Mouse (Mus musculus): ENCODE data around the gene Pdzd2.

Gene Pdzd2

DNA sequence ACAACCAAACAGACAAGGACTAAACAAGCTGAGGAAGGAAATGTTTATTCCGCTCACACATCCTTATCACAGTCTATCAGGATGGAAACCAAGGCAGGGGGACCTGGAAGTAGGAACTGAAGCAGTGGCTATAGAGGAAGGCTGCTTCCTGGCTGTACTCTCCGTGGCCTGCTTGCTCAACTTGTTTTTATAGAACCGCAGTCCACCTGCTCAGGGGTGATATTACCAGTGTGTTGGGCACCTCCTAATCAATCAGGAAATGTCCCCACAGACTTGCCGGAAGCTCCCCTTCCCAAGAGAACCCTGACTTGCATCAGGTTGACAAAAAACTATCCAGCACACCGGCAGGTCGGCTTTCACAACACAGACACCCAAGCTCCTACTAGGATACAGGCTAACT is 301.0 kb downstream of the Pdzd2 start:
- no peak for DNase-seq (ENCODE audit: extremely low read depth, insufficient read length, low spot score)

- DNase-seq (ENCODE audit: extremely low read depth, insufficient read length, low spot score) = no peak
These were observed 301.6 kb downstream of the Pdzd2 start for GRCm38 (mm10) chr15:12438081-12438480.

GRCm38 (mm10) chr15:12435910-12436309 is 303.8 kb downstream of the Pdzd2 start:
- no peak for DNase-seq (ENCODE audit: extremely low read depth, insufficient read length, low spot score)

GRCm38 (mm10) chr15:12433893-12434599 is 305.7 kb downstream of the Pdzd2 start:
- no peak for DNase-seq (ENCODE audit: extremely low read depth, insufficient read length, low spot score)

DNA sequence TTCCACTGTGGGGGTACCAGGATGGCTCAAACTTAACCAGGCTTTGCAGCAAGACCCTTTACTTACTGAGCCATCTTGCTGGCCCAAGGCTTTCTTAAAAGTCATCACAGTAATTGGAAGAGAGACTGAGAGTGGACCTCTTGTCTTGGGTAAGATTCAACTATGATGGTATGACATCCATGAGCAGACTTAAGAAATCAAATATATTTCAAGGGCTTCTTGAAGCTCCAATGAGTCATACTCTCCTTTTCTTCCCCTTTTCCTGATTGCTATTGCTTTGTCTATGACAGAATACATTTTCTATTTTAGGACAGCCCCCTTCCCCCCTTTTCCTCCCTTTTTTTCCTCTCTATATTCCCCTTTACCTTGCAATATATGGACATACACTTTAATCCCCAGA is 306.8 kb downstream of the Pdzd2 start:
- no peak for DNase-seq (ENCODE audit: extremely low read depth, insufficient read length, low spot score)

DNA sequence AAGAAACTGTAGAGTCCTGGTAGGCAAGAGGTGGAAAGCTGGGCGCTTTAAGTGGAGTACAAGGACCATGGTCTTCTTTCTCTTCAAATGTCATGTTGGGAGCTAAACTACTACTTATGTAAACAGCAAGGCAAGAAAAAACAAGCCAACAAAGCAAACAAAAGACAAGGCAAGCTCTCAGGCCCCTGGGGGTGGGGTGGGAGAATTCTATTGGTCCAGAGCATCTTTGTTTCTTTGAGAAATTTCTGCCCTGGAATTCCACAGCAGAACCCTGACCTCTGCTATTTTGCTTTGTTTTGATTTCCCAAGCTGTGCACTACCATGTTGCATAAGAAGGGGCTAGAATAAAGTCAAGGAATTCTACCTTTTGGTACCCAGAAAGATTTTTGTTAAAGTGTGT is 307.4 kb downstream of the Pdzd2 start:
- no peak for DNase-seq (ENCODE audit: extremely low read depth, insufficient read length, low spot score)

DNA sequence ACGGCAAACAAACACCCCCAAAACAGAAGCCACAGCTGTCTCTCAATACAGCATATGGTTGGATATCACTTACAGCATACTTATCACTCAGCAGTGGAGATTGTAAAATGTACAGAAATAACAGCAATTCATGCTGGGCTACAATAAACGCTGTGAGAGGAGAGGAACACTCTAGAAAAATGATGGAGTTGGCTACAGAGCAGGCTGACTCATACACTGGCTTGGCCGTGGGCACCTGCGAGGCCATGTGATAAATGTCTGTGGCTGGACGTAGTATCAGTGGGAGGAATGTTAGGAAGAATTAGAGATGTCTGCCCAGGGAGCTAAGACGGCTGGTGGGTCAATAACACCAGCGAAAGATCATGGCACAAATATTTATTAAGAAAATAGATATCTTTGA is 308.0 kb downstream of the Pdzd2 start:
- DNase-seq (ENCODE audit: extremely low read depth, insufficient read length, low spot score) = no peak

GRCm38 (mm10) chr15:12431188-12431587 is 308.5 kb downstream of the Pdzd2 start:
- no peak for DNase-seq (ENCODE audit: extremely low read depth, insufficient read length, low spot score)

DNA sequence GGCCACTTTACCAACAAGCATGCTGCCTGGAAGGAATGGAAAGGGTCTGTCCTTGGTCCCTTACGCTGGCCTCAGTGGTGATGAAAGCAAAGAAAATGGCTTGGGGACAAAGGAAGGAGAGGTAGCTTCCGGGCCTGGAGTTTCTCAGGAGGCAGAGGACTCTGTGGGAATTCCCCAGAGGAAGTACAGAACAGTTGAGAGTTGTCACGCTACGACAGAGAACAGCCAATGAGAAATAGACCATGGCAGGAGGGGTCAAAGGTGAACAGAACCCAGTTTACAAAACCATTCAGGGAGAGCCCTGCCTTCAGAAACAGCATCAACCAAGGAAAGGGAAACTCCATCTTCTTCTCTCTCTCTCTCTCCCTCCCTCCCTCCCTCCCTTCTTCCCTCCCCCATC is 309.1 kb downstream of the Pdzd2 start:
- no peak for DNase-seq (ENCODE audit: extremely low read depth, insufficient read length, low spot score)

- DNase-seq (ENCODE audit: extremely low read depth, insufficient read length, low spot score) = no peak
These were observed 309.9 kb downstream of the Pdzd2 start for GRCm38 (mm10) chr15:12429572-12430431.

DNA sequence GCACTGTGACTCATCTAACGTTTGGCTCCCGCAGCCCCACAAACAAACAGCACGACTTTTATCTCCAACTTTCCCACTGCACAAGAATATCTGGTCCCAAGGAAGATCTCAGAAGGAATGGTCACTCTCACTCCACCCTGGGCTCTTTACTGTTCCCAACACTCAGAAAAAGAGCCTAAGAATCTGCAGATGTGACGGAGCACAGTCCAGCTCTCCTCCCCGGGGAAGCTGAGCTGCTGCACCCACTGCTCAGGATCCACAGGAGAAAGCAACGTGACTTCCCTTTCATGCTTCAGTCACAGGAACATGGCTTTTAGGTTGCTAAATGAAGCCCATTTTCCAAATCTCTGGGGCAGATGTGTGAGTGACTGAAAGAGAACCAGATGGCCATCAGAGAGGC is 311.9 kb downstream of the Pdzd2 start:
- DNase-seq (ENCODE audit: extremely low read depth, insufficient read length, low spot score) = no peak

DNA sequence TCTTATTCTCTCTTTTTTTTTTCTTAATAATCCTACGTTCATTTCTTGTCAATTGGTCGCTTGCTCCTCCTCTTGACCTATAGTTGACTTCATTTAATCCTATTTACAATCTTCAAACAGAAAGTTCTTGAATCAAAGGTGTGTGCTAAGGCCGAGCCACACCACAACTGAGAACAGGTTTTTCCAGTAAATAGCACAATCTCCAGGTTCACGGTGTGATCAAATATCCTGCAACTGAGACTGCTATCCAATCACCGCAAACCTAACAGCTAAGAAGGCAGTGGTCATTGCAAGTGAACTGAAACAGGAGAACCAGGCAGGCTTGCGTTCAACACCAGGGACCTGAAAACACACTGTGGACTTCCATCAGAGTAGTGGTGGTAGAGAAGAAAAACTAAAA is 313.4 kb downstream of the Pdzd2 start:
- DNase-seq (ENCODE audit: extremely low read depth, insufficient read length, low spot score) = no peak

GRCm38 (mm10) chr15:12425049-12425627 is 314.6 kb downstream of the Pdzd2 start:
- no peak for DNase-seq (ENCODE audit: extremely low read depth, insufficient read length, low spot score)

GRCm38 (mm10) chr15:12424187-12424586 is 315.5 kb downstream of the Pdzd2 start:
- DNase-seq (ENCODE audit: extremely low read depth, insufficient read length, low spot score) = no peak

DNA sequence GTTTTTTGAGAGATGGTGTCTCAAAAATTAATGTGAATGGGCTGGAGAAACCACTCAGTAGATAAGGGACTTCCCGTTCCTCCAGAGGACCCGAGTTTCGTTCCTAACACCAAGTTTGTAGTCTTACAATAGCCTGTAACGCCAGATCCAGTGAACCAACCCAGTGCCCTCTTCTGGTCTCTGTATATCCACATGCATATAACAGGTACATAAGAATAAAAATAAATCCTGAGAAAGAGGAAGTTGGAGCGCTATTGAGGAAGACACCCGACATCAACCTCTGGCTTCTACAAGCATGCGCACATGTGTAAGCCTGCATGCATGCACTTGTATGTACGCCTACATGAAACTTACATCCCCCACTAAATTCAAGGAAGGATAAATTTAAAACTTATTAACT is 318.8 kb downstream of the Pdzd2 start:
- DNase-seq (ENCODE audit: extremely low read depth, insufficient read length, low spot score) = no peak

DNA sequence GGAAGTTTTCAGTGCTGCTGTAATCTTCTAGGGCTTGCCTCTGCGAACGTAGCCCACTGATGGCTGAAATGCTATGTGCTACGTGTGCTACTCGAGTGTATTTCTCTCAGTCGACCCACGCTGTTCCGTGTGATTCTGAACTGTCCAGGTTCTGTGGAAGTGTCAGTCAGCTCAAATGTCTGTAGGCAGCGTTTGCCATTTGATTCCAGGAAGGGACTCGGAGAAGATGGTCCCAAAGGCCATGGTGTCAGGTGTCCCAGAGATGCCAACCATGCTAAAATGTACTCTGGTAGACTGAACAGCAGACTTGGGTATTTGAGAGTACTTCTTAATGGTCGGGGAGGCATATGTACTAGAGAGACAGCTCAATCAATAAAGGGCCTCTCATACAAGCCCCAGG is 319.3 kb downstream of the Pdzd2 start:
- no peak for DNase-seq (ENCODE audit: extremely low read depth, insufficient read length, low spot score)

GRCm38 (mm10) chr15:12419446-12419845 is 320.3 kb downstream of the Pdzd2 start:
- no peak for DNase-seq (ENCODE audit: extremely low read depth, insufficient read length, low spot score)

- no peak for DNase-seq (ENCODE audit: extremely low read depth, insufficient read length, low spot score)
These were observed 324.1 kb downstream of the Pdzd2 start for GRCm38 (mm10) chr15:12415536-12416200.

DNA sequence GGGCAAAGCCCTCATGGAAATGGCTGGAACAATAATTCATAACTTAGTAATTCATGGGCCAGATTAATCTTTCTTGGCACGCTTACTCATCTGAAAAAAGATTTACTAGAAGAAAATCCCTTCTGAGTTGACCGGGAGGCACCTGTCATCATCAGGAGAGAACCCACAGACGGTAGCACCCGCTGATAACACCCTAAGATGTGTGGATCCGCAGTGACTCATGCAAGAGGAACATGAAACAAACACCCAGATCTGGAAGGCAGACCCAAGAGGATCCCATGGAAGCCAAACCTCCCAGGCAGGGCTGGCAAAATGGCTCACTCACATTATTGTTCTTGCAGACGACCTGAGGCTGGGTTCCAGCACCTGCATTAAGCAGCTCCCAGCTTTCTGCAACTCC is 325.0 kb downstream of the Pdzd2 start:
- no peak for DNase-seq (ENCODE audit: extremely low read depth, insufficient read length, low spot score)

DNA sequence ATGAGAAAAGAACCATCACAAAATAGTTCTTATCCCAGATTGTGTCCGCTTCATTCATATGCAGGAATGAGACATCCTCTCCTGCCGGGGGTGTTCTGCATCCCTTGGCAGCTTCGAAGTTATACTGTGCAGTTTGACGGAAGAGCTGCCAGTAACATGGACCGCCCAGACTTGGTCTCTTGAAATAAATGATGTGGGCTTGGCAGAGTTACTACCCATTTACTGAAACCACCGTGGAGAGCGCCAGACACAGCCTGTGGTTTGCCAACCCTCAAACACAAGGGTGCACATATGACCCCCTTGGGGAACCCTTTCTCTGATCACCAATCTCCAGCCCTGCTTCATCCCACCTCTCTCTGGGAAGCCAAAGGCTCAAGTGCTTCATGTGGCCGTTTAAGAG is 331.5 kb downstream of the Pdzd2 start:
- no peak for DNase-seq (ENCODE audit: extremely low read depth, insufficient read length, low spot score)

- DNase-seq (ENCODE audit: extremely low read depth, insufficient read length, low spot score) = no peak
These were observed 334.1 kb downstream of the Pdzd2 start for GRCm38 (mm10) chr15:12405592-12405991.
